Mouse (Mus musculus) embryonic fibroblast, embryonic 13.5 days (primary cell): ENCODE results near the gene Enc1.

Source experiments
- CTCF ChIP-seq: IDR thresholded peaks from 2 replicates; pipeline ENCODE4 v1.5.1; 2011; ENCODE audit warnings: mild to moderate bottlenecking, control low read depth, low read length, moderate library complexity, borderline replicate concordance; ENCODE audit not compliant: insufficient read depth
- POLR2A ChIP-seq: IDR thresholded peaks from 2 replicates; pipeline ENCODE4 v1.6.1; 2011; ENCODE audit warnings: low read depth, mild to moderate bottlenecking, control low read depth, low read length, moderate library complexity

DNA sequence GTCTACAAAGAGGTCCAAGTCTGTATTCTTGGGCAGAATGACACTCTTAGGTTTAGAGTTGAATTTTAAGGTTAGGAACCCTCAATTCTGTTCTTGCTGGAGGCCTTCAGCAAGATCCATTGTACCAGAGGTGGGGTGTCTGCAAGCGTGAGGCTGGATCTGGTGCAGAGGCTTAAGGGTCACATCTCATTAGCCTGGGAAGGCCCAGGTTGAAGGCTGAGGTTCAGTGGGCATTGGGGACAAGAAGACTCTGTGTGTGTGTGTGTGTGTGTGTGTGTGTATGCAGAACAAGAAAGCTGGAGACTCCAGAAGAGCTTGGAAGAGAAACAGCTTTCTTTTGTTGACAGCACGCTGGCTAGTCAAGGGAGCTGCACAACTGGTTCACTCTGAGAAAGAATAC lies 34.9 kb upstream of the Enc1 start:
- TF ChIP-seq CTCF (no peak), POLR2A (no peak)
